13 mouse cellular contexts compared by ENCODE assay signal in the genomic region with DNA sequence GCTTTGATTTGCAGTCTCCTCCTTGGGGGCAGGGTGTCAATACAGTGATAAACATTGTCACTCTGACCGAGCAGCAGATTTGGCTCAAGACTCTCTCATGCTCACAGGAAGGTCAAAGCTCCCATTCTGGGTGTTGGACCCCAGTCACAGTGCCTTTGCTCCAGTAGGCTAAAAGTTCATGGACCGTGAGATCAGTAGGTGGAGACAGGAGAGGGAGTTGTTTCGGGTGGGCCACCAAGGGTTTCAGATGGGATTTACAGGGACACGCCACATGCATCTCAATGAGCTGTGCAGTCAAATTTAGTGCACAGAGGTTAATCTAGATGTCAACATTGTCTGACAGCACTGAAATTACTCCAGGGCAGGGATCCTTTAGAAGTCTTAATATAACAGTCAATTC.
"Had no signal": no experiment of that assay in that cellular context is flagged by ENCODE, and none has a peak within 500 bp of the region (broad histone marks: within the 10 kb centered on the region; RNA-seq: fewer than 3 reads in every experiment).

No protein-coding gene starts in this region.

- DNase-seq: kidney, adult 8-10 months; left cerebral cortex, postnatal 4 days; lung, adult 2 months; thymus, adult 18-20 months; thymus, postnatal 36 days had no signal

- H3K4me1 ChIP-seq: limb, embryonic 12.5 days; limb, embryonic 15.5 days had no signal

- H3K36me3 ChIP-seq: limb, embryonic 12.5 days; limb, embryonic 15.5 days; midbrain, embryonic 15.5 days had no signal

- ATAC-seq: intestine, postnatal 0 days; lung, postnatal 0 days; midbrain, embryonic 15.5 days had no signal

- H3K9me3 ChIP-seq: limb, embryonic 12.5 days; limb, embryonic 15.5 days; midbrain, embryonic 15.5 days; neural tube, embryonic 13.5 days had no signal

- H3K27me3 ChIP-seq: limb, embryonic 12.5 days; limb, embryonic 15.5 days; midbrain, embryonic 15.5 days; neural tube, embryonic 13.5 days had no signal

- H3K27ac ChIP-seq: limb, embryonic 12.5 days; limb, embryonic 15.5 days; liver, embryonic 14.5 days; midbrain, embryonic 15.5 days; neural tube, embryonic 13.5 days had no signal

- H3K9ac ChIP-seq: limb, embryonic 12.5 days; limb, embryonic 15.5 days; liver, embryonic 14.5 days; midbrain, embryonic 15.5 days; neural tube, embryonic 13.5 days had no signal

- H3K4me3 ChIP-seq: limb, embryonic 12.5 days; limb, embryonic 15.5 days; midbrain, embryonic 15.5 days; neural tube, embryonic 13.5 days had no signal

- H3K4me2 ChIP-seq: limb, embryonic 12.5 days; limb, embryonic 15.5 days; liver, embryonic 11.5 days; midbrain, embryonic 15.5 days; neural tube, embryonic 13.5 days had no signal
